Mouse (Mus musculus) ES-Bruce4 (cell line): ENCODE measurements around the gene Sorl1.

Experiments
- CTCF ChIP-seq: IDR thresholded peaks from one replicate; pipeline ENCODE4 v1.8.1; 2011; ENCODE audit warnings: low read depth, low read length
- EP300 ChIP-seq: IDR thresholded peaks from 2 replicates; pipeline ENCODE4 v1.6.1; 2011; ENCODE audit warnings: low read depth, low read length; ENCODE audit not compliant: insufficient read depth
- POLR2A ChIP-seq: IDR thresholded peaks from one replicate; pipeline ENCODE4 v1.8.1; 2011; ENCODE audit warnings: low read length; ENCODE audit not compliant: insufficient read depth

GRCm38 (mm10) chr9:42157981-42158380, 33.9 kb upstream of the Sorl1 start:
- TF ChIP-seq EP300 (no peak), POLR2A (no peak), CTCF (no peak)
